Mouse (Mus musculus) liver, postnatal 0 days (tissue): Measurements from ENCODE around the gene Hdac9.

Source experiments
- CTCF ChIP-seq: sonication (generic); IDR thresholded peaks from 2 replicates; pipeline ENCODE4 v1.5.1; 2016; ENCODE audit warnings: antibody characterized with exemption, low read depth
- EP300 ChIP-seq: IDR thresholded peaks from 2 replicates; pipeline ENCODE4 v1.6.1; 2016; ENCODE audit warnings: antibody characterized with exemption, low read depth, mild to moderate bottlenecking

GRCm38 (mm10) chr12:34562331-34562730 is 354.6 kb downstream of the Hdac9 start:
- TF ChIP-seq CTCF = no peak
- TF ChIP-seq EP300 = no peak
